Mouse (Mus musculus): ENCODE results near the gene Csnk1d. TPM values are rescaled to one million over a fixed set of nuclear protein-coding genes. Genes with fewer than 3 reads are reported as not detected.

The Csnk1d gene
- 100 to 1,000 TPM; 108 to 127 TPM for total RNA-seq (2021)
- long read RNA-seq, experiment 1, transcript Csnk1d-201 (9 exons, 3,675 nt), result minor isoform, 73 of 186 reads
- long read RNA-seq, experiment 1, transcript Csnk1d-202 (10 exons, 3,500 nt), result major isoform, 96 of 186 reads
- long read RNA-seq, experiment 1, partial matches to known transcripts, result 3 of 186 reads
- long read RNA-seq, experiment 1, other reads (novel, unspliced or antisense), result 14 of 186 reads
- long read RNA-seq, experiment 2, transcript Csnk1d-201 (9 exons, 3,675 nt), result major isoform, 108 of 236 reads
- long read RNA-seq, experiment 2, transcript Csnk1d-202 (10 exons, 3,500 nt), result minor isoform, 90 of 236 reads
- long read RNA-seq, experiment 2, partial matches to known transcripts, result 19 of 236 reads
- long read RNA-seq, experiment 2, other reads (novel, unspliced or antisense), result 19 of 236 reads

- peak; percentile 100 for DNase-seq (ENCODE audit: low spot score in 2 of 2)
Observed at GRCm38 (mm10) chr11:120990951-120991526, at the start of gene Csnk1d. TSS of gene Csnk1d (minus strand) at chr11:120991330.

GRCm38 (mm10) chr11:121039302-121039701, 48.2 kb upstream of the Csnk1d start, which contains the start of gene Cd7:
TSS of gene Cd7 (minus strand) at chr11:121039418.
- DNase-seq (ENCODE audit: low spot score in 2 of 2), result no peak

DNA sequence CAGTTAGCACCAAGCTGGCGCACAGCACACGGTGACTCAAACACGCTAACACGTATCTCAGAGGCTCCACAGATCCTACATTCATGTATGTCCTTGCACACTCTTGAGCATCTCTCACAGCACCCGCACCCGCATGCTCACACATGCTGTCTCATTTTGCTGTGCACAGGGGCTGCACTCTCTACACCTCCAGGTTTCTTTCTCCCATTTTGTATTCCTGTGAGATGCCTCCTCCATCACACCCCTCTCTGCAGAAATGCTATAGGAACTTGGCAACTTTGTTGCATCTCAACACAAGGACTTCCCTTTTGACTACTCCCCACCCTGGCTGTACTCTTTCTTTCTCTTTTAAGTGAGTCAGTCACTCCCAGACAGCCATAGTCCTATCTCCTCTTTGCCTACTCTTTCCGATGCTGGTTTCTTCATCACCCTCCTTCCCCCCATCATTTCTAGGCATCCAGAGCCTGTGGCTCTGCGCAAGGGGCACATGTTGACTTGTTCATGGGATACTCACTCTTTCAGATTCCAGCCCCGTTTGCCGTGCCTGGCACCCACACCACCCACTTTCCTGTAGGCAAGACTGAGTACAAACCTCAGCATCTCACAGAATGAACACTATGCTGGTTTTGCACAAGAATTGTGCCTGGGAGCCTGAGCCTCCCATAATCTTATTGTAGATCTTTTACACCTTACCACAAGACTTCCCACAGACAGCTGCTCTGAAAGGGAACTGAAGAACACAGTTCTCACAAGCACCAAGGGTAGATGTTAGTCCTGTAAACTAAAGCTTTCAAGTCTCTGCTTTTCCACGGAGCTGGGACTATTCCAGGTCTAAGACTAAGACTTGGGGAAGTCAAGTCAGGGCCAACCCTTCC, 47.5 kb upstream of the Csnk1d start:
- no peak for DNase-seq (ENCODE audit: low spot score in 2 of 2)

DNA sequence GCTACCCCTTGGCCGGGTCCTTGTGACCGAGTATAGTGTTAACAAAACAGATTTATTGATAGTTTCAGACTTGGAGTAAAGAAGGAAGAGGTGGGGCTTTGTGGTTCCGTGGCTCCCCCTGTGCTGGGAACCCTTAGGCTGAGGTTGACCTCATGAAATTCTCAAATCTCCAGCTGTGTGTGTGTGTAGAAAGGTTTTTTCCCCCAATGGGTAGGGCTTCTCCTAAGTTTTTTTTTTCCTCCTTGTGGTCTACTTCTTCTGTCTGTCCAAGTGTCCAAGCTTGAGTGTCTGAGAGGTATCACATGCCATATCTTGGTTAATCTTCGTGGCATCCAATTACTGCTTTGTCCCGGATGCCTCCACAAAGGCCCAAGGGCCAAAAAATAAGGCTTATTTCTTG, 42.0 kb upstream of the Csnk1d start:
- DNase-seq (ENCODE audit: low spot score in 2 of 2), result no peak

- DNase-seq (ENCODE audit: low spot score in 2 of 2), result no peak
Observed at GRCm38 (mm10) chr11:121027259-121027658, 36.1 kb upstream of the Csnk1d start.

- DNase-seq (ENCODE audit: low spot score in 2 of 2), result no peak
Observed at GRCm38 (mm10) chr11:121024163-121024562, 33.0 kb upstream of the Csnk1d start.

- DNase-seq (ENCODE audit: low spot score in 2 of 2), result no peak
Observed at GRCm38 (mm10) chr11:121019501-121019900, 28.4 kb upstream of the Csnk1d start.

- peak; percentile 45 to 55 for DNase-seq (ENCODE audit: low spot score in 2 of 2)
Observed at GRCm38 (mm10) chr11:121017703-121018102, 26.6 kb upstream of the Csnk1d start.

DNA sequence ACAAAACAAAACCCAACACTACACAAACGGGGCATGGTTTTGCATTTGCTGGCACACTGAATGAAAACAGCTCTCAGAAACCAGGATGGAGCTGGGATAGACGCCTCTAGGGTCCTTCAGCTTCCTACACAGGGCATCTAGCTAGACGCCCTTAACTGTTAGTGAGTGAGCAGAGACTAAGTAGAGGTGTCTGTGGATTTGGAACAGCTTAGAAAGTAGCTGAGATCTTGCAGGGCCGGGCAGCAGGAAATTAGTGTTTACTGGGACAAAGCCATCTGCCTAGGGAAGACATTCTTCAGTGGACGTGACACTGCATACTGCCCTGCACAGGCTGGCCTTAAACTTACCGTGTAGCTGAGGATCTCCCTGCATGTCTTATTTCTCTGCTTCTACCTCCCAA, 24.3 kb upstream of the Csnk1d start:
- DNase-seq (ENCODE audit: low spot score in 2 of 2), result no peak

DNA sequence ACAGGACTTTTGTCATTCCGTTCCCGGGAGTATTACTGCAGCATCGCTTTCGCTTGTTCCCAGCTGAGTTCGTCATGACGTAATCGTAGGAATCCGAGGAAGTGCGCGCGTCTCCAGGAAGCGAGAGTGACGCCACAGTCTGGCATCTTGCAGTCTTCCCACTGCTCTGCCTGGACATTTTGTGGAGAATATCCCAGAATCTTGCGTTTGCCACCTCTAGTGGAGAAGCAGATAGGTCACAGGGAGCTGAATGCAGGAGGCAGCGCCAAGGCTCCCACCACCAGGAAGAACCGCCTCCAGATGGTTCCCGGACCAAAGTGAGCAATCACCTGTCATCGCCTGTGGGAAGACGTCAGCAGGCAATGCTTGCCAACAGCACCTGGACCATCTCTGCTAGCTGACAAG, 23.8 kb upstream of the Csnk1d start:
- DNase-seq (ENCODE audit: low spot score in 2 of 2), result no peak

- DNase-seq (ENCODE audit: low spot score in 2 of 2), result no peak
Observed at GRCm38 (mm10) chr11:121013656-121014055, 22.5 kb upstream of the Csnk1d start.

- no peak for DNase-seq (ENCODE audit: low spot score in 2 of 2)
Observed at GRCm38 (mm10) chr11:121010044-121010755, 19.1 kb upstream of the Csnk1d start.

GRCm38 (mm10) chr11:121006184-121006583, 15.1 kb upstream of the Csnk1d start:
- DNase-seq (ENCODE audit: low spot score in 2 of 2), result no peak

DNA sequence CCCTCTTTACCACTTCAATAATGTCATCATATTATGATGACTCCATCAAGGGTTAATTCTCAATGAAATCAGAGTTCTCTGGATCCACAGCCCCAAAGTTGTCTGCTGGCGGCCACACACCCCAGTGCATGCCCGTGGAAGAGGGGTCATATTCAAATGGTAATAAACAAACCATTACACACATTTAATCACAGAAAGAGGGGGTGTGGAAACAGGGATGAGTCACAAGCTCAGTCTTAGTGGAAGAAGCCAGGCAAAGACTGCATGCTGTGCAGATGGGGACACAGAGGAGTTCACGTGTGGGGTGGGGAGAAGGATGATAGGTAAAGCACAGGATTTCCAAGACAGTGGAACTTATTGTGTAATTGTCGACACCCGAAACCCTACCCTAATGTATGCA, 13.2 kb upstream of the Csnk1d start:
- DNase-seq (ENCODE audit: low spot score in 2 of 2), result no peak

DNA sequence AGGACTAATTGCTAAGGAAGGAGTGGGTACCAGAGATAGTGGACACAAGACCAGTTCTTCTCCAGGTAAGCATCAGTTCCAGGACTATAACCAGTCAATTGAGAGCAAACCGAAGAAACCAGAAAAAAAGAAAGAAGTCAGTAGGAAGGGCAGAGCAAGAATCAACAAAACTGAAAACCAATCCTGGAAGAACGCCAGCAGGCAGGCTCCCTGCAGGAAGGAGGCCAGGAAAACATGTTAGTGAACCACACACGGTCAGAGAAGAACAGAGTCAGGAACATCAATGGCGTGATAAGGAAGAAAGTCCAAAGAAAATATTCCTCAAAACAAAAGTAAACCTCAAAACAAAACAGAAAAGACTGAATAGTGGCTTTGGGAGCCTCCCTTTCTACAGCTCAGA, 10.8 kb upstream of the Csnk1d start:
- DNase-seq (ENCODE audit: low spot score in 2 of 2), result no peak

DNA sequence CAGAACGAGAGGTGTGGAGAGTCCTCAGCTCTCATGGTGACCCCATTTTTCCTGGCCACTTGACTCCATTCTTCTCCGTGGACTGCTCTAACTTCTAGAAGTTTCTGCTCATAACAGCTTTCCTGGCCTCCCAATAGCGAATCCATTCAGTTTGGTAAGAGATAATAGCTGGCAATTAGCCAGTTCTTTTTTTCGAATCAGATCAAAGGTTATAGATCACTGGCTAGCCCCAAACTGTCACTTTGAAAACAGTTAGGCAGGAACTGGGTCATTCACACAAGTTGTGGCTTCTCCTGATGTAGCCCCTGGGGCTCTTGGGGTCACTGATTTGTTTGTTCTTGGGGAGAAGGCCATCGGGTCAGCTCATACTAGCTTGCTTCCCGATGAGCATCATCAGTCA, 3.6 kb upstream of the Csnk1d start:
- DNase-seq (ENCODE audit: low spot score in 2 of 2), result no peak

- DNase-seq (ENCODE audit: low spot score in 2 of 2), result no peak
Observed at GRCm38 (mm10) chr11:120993586-120993985, 2.5 kb upstream of the Csnk1d start.

GRCm38 (mm10) chr11:120993080-120993479, 1.9 kb upstream of the Csnk1d start:
- no peak for DNase-seq (ENCODE audit: low spot score in 2 of 2)

GRCm38 (mm10) chr11:120991791-120992190, 661 bp upstream of the Csnk1d start:
- DNase-seq (ENCODE audit: low spot score in 2 of 2), result no peak

- DNase-seq (ENCODE audit: low spot score in 2 of 2), result peak; percentile 51 to 53
Observed at GRCm38 (mm10) chr11:120990126-120990781, 876 bp downstream of the Csnk1d start.
